Mouse (Mus musculus) left cerebral cortex, postnatal 10 days (tissue): Measurements from ENCODE around the gene Pou6f2. TPM values are rescaled to one million over a fixed set of nuclear protein-coding genes. Genes with fewer than 3 reads are reported as not detected.
A peak's percentile ranks its signal among the peaks of the same experiment; 100 is the strongest.

ENCODE experiments used
- DNase-seq, 2 experiments: peaks; one replicate each; pipeline ENCODE4 v3.0.0; 2021 to 2022; ENCODE audit warnings: low spot score in 2 of 2, mixed read lengths in 1 of 2; ENCODE audit errors: extremely low spot score in 1 of 2
- intact Hi-C: fragments of 180-260 bp; cut with DNase I; formaldehyde crosslinking; loops from one replicate; pipeline ENCODE4 v1.15.1; 2025
- total RNA-seq, 2 experiments: library from RNA; stranded (reverse); gene quantifications; 2 replicates each; pipeline ENCODE4 v1.2.3; 2021

Gene Pou6f2
- total RNA-seq = 1 to 10 TPM; 4.1 to 4.7 TPM

GRCm38 (mm10) chr13:18397586-18397985 is at the start of gene Pou6f2:
Gene Pou6f2 (minus strand): TSS chr13:18397686.
- intact Hi-C loops = no loop called here
- DNase-seq = no peak

DNA sequence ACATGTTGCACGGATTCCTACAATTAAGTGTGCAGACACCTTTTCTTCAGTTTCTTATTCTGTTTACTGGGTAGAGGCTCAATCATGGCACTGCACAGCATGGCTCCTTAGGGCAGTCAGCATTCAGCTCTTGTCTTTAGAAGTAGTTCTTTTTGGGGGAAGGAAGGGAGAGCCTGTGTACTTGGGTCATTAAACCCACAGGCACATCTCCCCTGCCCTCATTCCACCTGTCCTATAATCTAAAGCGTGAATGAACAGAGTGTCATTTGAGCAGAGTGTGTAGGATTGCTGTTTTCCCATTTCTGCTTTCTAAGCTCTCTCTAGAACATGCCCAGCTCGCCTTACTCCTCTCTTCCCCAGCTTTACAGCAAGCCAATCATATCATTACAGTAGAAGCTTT is 42.4 kb upstream of the Pou6f2 start:
- intact Hi-C loops = no loop called here
- DNase-seq = no peak

DNA sequence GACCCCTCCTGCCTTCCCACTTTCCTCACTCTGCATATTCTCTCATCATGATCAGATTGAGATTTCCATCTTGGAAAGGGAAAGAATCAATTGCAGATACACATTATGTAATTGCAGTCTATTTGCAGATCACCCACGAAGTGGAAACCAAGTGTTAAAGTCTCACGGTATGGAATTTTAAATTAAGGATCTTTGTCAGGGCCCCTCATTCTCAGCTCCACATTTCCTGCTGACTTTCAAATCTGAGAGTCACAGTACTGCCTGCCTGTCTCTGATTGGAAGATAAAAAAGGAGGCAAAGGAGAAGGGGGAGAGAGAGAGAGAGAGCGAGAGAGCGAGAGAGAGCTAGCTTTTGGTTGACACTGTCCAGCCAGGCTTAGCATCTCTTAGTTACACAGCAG is 9.8 kb downstream of the Pou6f2 start:
- no peak for DNase-seq
- intact Hi-C loops = no loop called here

GRCm38 (mm10) chr13:18363373-18363772 is 34.1 kb downstream of the Pou6f2 start:
- DNase-seq = no peak
- intact Hi-C loops = no loop called here

GRCm38 (mm10) chr13:18344580-18345333 is 52.7 kb downstream of the Pou6f2 start:
- intact Hi-C loops = no loop called here
- no peak for DNase-seq

GRCm38 (mm10) chr13:18338910-18339501 is 58.5 kb downstream of the Pou6f2 start:
- no peak for DNase-seq
- intact Hi-C loops = loop anchor here (10.0 kb wide), 1 partner anchor 214 kb away; no protein-coding TSS in a partner anchor

- intact Hi-C loops = loop anchor here (10.0 kb wide), 1 partner anchor 213 kb away; no protein-coding TSS in a partner anchor
- peak in 1 of 2 experiments; percentile 32 for DNase-seq
These were observed 59.5 kb downstream of the Pou6f2 start for GRCm38 (mm10) chr13:18338022-18338421.

GRCm38 (mm10) chr13:18334035-18334434 is 63.5 kb downstream of the Pou6f2 start:
- intact Hi-C loops = loop anchor here (10.0 kb wide), 1 partner anchor 209 kb away; no protein-coding TSS in a partner anchor

DNA sequence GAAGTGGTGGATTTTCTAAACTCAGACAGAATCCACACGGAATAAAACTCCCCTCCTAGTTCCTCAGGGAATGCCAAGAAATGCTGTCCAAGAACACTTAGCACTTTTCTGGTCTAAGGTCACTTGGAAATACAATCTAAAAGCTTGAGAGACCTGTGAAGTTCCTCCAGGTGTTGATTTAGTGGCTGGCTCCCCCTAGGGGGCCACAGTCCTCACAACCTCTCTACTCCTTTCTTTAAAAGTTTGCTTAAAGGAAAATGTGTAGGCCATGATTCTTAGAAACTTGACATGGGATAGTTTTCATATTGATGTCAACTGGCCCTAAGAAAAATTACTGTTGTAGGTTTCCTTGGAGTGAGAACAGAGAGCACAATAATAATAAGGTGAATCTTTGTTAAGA is 64.9 kb downstream of the Pou6f2 start:
- intact Hi-C loops = loop anchor here (10.0 kb wide), 1 partner anchor 208 kb away; no protein-coding TSS in a partner anchor
- no peak for DNase-seq

More at GRCm38 (mm10) chr13:18334035-18334434, 63.5 kb downstream of the Pou6f2 start:
- no peak for DNase-seq

DNA sequence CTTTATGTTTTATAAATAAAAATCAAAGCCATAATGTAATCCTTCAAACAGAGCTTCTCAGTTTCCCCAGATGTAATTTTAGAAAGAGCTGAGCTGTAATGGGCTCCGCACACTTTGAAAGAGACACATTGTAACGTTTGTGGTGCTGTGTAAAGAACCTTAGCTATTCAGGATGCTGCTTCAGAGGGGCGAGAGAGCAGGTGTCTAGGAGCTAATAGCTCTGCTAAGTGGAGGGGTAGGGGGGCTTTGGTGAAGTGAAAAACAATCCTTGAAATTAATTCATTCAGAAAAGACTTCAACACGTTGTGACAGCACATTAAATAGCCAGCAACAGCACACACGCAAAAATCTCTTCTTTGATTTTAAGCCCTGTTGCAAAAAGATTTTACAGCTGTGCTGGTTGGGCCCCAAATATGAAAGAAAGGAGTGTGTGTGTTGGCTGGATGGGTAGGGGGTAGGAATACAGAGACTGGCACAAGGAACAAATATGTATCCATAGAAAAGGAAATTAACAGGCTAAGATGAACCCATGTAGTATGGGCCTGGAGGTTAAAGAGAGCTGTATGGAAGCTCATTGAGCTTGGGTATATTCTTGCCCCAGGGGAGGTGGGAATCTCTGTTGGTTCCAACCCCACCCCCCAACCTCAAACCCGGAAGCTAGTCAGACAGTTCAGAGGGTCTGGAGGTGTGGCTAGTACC is 73.4 kb downstream of the Pou6f2 start:
- no peak for DNase-seq
- intact Hi-C loops = no loop called here

DNA sequence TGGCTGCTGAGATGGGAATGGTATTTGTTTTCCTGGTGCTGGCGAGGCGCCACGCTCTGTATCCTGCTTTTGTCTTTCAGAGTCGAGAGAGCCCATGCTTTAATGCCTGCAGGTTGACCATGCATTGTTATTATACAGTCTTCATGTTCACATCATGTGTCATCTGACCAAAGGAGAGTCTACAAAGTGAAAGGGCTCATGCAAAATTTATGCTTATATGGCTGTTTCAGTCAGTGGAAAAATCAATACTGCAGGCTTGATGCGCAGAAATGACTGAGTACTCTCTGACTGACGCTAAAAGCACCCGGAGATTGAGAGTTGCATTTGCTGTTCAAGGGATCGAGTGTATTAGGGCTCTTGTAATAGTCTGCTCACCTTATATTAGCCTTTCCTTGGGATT is 74.1 kb downstream of the Pou6f2 start:
- intact Hi-C loops = no loop called here
- peak in 1 of 2 experiments; percentile 22 for DNase-seq

GRCm38 (mm10) chr13:18312613-18313012 is 84.9 kb downstream of the Pou6f2 start:
- intact Hi-C loops = no loop called here
- DNase-seq = no peak

DNA sequence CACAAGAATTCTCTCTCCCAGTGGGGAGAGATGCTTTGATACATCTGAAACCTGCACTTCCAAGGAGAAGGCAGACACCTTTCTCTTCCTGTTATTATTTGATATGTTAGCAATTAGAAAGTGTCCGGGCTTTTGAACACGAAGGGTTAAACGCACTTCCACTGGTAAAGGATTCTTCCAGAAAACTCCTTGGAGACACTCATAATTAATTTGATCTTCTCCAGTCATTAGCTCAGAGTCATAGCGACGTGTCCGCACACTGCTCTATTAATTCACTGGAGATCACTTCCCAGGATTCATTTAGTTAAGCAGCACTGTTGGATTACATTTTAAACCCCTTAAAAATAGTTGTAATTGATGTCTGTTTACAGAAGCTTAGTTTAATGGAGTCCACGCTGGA is 88.5 kb downstream of the Pou6f2 start:
- intact Hi-C loops = no loop called here
- DNase-seq = no peak

DNA sequence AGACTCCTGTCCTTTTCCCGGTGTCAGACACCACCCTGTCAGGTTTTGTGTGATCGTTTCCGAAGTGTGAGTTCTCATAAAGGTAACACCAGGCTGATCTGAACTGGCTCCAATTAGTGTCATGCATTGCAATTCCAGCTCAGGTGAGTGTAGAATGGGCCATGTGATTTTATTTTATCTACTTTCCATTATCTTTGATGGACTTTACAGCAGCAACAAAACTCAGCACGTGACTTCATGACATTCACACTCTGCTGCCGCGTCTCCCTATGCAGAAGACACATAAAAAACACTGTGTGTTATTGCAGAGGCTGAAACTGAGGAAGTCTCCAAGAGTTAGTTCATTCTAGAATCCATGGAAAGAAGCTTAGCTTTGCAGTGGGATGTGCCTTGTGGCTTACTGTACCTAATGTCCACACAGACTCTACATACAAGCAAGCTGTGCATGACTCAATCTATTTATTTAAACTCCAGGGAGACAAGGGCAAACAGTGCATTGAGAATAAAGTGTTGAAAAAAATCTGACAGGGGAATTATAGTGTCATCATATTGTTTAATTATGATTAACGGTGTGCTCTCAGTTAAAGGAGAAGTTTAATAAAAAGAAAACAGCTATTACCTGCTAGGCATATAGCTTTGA is 90.9 kb downstream of the Pou6f2 start:
- DNase-seq = no peak
- intact Hi-C loops = no loop called here

GRCm38 (mm10) chr13:18299966-18300365 is 97.5 kb downstream of the Pou6f2 start:
- intact Hi-C loops = no loop called here
- no peak for DNase-seq

DNA sequence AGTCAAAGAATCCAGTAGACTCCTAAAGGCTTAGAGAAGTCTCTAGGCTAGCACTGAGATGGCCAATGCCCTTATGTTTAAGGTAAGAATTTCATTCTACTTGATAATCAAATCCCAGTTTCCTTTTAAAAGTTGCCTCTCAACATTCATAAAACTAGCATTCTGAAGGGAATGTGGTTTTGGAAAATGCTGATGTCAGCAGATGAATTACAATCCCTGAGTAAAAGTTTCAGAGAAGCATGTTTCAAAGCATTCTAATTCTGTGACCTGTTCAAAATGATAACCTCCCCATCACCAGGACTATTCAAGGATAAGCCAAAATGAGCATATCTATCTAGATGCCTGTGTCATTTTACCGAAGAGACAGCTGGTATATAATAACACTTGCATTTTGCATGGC is 104.0 kb downstream of the Pou6f2 start:
- intact Hi-C loops = no loop called here
- no peak for DNase-seq

DNA sequence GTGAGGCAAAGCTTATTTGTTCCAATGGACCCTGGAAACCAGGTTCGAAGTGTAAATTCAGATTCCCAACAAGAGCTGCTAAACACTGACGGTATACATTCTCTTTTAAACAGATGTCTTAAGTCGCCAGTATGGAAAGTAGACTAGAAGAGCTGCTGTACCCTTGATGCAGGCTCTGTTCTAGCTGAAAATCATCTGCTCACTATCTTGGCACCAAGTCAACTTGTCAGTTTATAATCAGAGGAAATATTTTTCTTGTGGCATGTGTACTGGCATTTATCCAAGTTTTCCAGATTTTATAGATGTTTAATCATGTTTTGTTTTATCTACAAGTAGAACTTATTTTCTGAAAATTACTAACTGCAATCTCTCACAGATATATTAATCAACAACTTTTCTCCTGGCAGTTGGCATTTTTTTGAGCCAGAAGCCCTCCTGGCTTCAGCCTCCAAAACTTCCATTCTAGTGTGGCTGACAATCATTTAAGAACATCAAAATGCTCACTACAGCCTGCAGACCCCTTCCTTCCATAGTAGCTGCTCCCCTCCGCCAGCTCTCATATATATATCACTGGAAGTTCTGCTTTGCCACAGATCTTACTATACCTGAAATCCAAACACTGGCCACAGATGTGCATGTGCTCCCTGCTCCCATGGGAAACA is 107.1 kb downstream of the Pou6f2 start:
- intact Hi-C loops = no loop called here
- DNase-seq = no peak

DNA sequence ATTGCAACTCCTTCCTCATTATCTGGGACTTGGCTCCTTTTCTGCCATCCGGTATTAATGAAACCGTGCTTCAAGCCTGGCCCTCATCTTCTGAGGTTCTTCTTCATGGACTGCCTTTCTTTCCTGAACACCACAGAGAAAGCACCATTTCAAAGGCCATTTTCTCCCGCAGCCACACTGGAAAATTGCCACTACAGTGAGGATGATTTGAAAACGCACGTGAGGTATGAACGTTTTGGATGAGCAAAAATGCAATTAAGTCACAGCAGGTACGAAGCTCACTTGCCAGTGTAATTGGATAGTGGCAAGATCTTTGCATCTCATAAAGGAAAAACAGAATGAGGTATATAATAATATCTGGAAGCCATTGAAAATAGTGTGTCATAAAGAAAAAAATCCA is 110.0 kb downstream of the Pou6f2 start:
- intact Hi-C loops = no loop called here
- DNase-seq = no peak
